Mouse (Mus musculus): Measurements from ENCODE around the gene Gm45021. TPM values are rescaled to one million over a fixed set of nuclear protein-coding genes. Genes with fewer than 3 reads are reported as not detected.
"Not testable (repeated sequence)": the region's sequence is repeated elsewhere in the genome, so short reads cannot be mapped to it uniquely, and the experiment has no call there.

Gm45021 gene
- polyA plus RNA-seq, 1 experiment from 2014 or later: not detected

DNA sequence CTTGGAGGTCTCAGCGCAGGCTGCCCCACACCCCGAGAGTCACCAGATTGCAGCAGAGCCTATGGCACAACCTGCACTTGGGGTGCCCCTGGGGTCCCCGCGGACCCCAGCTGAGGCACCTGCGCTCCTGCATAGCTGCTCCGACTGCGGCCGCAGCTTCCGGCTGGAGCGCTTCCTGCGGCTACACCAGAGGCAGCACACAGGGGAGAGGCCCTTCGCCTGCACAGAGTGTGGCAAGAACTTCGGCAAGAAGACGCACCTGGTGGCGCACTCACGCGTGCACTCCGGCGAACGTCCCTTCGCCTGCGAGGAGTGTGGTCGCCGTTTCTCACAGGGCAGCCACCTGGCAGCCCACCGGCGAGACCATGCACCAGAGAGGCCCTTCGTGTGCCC lies 7.8 kb downstream of the Gm45021 start:
- peaks cover 19% of the 10 kb centered on the region for H3K9me3 ChIP-seq
- H3K27ac ChIP-seq: no peak overlapping the region
- no peak for ATAC-seq
- no peak overlapping the region for H3K9ac ChIP-seq (replicated peaks)
- no peak overlapping the region for H3K4me3 ChIP-seq (replicated peaks)
- peaks cover 49% of the 10 kb centered on the region for H3K36me3 ChIP-seq
- H3K27me3 ChIP-seq: no peaks in the 10 kb centered on the region
- H3K4me1 ChIP-seq (replicated peaks): peaks cover 29% of the 10 kb centered on the region
- WGBS: 97% methylated on average over 27 of the region's 27 CpGs
- no peak overlapping the region for H3K4me2 ChIP-seq (replicated peaks)

DNA sequence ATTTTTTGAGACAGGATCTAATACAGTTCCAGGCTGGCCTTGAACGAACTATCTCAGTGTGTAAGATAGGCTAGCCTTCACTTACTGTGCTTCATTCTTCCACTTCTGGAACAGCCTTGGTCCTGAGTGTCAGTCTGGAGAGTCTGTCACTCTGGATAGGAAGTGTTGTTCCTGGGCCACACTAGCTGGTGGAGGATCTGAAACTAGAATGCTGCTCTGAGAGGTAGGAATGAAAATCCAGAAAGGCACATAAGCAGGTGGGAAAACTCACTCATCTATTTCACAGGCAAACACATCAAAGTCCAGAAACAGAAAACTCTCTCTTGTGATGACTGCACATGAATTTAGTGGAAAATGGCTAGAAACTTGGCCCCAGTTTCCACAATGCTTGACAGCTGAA lies 11.2 kb downstream of the Gm45021 start:
- peaks cover 47% of the 10 kb centered on the region for H3K36me3 ChIP-seq
- H3K9ac ChIP-seq (replicated peaks): no peak overlapping the region

DNA sequence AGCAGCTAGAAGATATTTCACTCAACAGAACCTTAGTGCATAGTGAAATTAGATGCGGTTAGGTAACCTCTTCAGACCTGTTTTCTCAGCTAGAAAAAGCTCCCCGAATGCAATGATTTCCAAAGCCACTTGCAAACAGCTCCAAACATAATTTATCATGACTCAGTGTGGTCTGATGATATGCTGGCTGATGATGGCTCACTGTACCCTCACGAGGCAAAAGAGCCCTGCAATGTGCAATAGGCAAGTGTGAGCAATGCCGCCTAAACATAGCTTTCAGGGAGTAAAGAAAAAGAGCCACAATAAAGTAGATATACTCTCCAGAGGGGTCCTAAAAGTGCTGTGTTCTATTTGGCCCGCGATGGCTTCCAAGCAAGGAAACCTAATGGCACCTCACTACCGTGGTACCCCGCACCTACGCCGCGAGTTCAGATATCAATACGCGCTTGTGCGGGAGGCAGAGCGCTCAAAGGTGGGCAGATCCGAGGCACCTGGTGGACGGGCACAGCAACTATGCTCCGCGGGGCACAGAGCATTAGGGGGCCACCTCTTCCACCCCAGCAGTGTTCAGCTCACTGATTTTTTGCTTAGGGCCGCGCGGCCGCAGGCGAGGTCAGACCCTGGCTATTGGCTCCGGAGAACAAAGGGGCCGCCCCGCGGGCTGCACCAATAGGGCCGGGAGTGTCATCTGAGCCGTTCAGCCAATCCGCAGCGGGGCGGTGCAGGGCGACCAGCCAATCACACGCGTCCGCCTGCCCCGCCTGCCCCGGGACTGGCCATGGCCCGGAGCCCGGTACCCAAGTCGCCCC lies 12.1 kb downstream of the Gm45021 start, which contains the start of gene Zfp775:
TSS of gene Zfp775 (plus strand) at position 793 of the 809 bp plus-strand sequence.
- peaks cover 14% of the 10 kb centered on the region for H3K9me3 ChIP-seq
- peak within 1 kb of the TSS; percentile 86 for H3K4me2 ChIP-seq (replicated peaks)
- peak; percentile 99 for ATAC-seq

More for the DNA sequence above, 11.2 kb downstream of the Gm45021 start:
- Histone ChIP-seq H3K27me3 (no peaks in the 10 kb centered on the region), H3K4me2 (replicated peaks) (no peak overlapping the region), H3K4me1 (replicated peaks) (peaks cover 22% of the 10 kb centered on the region), H3K4me3 (replicated peaks) (0 out of 2 replicates have a peak overlapping the region, but pooled peaks have one; percentile 80), H3K27ac (peak overlapping the region; percentile 92), H3K9me3 (peaks cover 19% of the 10 kb centered on the region)
- 95% methylated on average over 1 of the region's 1 CpGs for WGBS
- ATAC-seq: no peak

DNA sequence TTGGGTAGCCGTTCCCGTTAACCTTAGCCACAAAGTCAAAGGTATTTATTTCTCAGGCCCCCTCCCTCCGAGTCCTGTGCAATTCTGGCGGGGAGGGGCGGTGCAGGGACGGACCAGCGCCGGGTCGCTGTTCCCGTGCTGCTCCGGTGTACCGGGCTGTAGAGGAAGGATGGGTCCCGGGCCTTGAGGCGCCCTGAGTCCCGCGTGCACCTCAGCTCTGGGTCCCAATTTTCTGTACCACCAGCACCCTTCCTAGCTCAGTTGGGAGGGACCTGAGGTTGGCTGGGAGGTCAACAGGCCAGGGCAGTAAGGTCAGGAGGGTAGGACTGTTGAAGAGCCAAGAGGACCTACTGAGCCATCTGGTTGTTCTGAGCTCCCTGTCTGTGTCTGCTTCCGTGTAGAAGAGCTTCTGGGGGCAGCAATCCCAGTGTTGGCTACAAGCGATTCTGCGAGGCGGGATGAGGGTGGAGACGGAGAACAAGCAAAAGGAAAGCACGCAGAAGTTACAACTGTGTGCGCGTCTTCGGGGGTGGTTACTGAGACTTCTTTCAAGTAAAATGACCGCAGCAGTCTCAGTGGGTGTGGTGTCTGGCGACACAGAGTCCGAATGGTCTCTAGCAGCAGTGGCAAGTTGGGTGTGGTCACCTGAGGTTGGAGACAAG lies 12.8 kb downstream of the Gm45021 start:
- 2% methylated on average over 28 of the region's 28 CpGs for WGBS
- H3K27me3 ChIP-seq: no peaks in the 10 kb centered on the region
- H3K9ac ChIP-seq (replicated peaks): peak overlapping the region; percentile 91

More for the DNA sequence above, 12.1 kb downstream of the Gm45021 start, which contains the start of gene Zfp775:
- H3K27ac ChIP-seq: peak within 1 kb of the TSS; percentile 92
- peak within 1 kb of the TSS; percentile 91 for H3K9ac ChIP-seq (replicated peaks)
- no peaks in the 10 kb centered on the region for H3K27me3 ChIP-seq
- peak within 1 kb of the TSS; percentile 80 for H3K4me3 ChIP-seq (replicated peaks)
- H3K36me3 ChIP-seq: peaks cover 39% of the 10 kb centered on the region
- peaks cover 22% of the 10 kb centered on the region for H3K4me1 ChIP-seq (replicated peaks)
- WGBS: 4% methylated on average over 42 of the region's 42 CpGs

DNA sequence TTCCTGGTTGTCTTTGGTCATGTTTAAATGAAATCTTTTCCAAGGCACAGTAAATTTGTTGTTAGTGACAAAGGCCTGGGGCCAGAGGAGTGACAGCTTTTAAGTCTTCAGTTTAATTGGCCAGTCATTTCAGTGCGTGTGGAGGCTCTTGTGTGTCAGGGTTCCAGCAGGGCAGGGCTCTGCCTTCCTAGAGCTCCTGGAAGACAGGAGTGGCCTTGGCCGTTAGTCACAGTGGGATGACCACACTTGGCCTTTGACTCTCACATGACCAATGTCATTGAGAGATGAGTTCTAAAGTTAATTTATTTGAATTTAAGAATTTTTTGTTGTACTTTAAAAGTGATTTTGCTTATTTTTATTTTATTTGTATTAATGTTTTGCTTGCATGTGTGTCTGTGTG lies 18.7 kb downstream of the Gm45021 start:
- no peak for ATAC-seq
- 75% methylated on average over 2 of the region's 2 CpGs for WGBS
- no peaks in the 10 kb centered on the region for H3K9me3 ChIP-seq
- no peak overlapping the region for H3K4me2 ChIP-seq (replicated peaks)
- H3K9ac ChIP-seq (replicated peaks): no peak overlapping the region
- peaks cover 12% of the 10 kb centered on the region for H3K4me1 ChIP-seq (replicated peaks)
- H3K36me3 ChIP-seq: peaks cover 8% of the 10 kb centered on the region
- no peaks in the 10 kb centered on the region for H3K27me3 ChIP-seq
- no peak overlapping the region for H3K4me3 ChIP-seq (replicated peaks)
- H3K27ac ChIP-seq: no peak overlapping the region

More for the DNA sequence above, 12.8 kb downstream of the Gm45021 start:
- peak overlapping the region; percentile 86 for H3K4me2 ChIP-seq (replicated peaks)
- peak overlapping the region; percentile 92 for H3K27ac ChIP-seq
- peaks cover 31% of the 10 kb centered on the region for H3K36me3 ChIP-seq
- H3K9me3 ChIP-seq: peaks cover 8% of the 10 kb centered on the region
- H3K4me3 ChIP-seq (replicated peaks): peak overlapping the region; percentile 80
- H3K4me1 ChIP-seq (replicated peaks): peaks cover 22% of the 10 kb centered on the region
- ATAC-seq: peak; percentile 87

DNA sequence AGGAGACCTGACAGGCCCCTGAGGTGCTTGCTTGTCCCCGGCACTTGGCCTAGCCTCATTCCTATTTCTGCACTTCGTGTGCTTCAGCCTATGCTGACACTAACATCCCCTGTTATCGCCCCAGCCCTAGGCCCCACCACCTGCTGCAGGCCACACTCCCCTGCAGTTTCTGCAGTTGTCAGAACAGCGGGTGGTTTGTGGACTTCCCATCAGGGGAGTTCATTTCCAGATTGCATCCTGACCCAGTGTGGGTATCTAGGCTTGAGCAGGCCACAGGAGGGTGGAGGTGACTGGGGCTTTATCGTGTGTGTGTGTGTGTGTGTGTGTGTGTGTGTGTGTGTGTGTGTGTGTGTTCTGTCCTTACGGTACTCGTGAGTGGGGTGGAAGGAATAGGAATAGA lies 20.1 kb downstream of the Gm45021 start:
- Histone ChIP-seq H3K27me3 (no peaks in the 10 kb centered on the region), H3K9ac (replicated peaks) (no peak overlapping the region), H3K27ac (no peak overlapping the region), H3K4me2 (replicated peaks) (no peak overlapping the region), H3K4me1 (replicated peaks) (peaks cover 8% of the 10 kb centered on the region), H3K9me3 (no peaks in the 10 kb centered on the region), H3K4me3 (replicated peaks) (no peak overlapping the region), H3K36me3 (peaks cover 20% of the 10 kb centered on the region)
- 51% methylated on average over 5 of the region's 7 CpGs for WGBS
- no peak for ATAC-seq

DNA sequence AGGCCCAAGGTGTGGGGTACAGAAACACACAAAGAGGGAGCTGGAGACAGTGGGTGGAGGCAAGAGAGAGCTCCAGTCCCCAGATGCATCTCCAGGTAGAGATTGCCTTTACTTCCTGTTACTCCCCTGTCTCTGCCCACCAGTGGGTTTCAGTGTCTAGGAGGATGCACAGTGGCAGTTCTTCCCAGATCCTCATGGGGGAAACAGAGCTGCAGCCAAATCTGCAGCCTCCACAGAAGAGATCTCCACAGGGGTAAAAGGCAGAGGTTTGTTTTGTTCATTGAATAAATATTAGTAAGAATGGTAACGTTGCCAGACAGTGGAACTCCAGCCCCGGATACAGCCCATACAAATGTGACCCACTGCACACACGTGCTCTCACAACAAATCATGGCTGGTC lies 21.2 kb downstream of the Gm45021 start:
- Histone ChIP-seq H3K36me3 (peaks cover 29% of the 10 kb centered on the region), H3K27me3 (no peaks in the 10 kb centered on the region), H3K9me3 (no peaks in the 10 kb centered on the region), H3K9ac (replicated peaks) (no peak overlapping the region), H3K4me1 (replicated peaks) (peaks cover 8% of the 10 kb centered on the region), H3K4me2 (replicated peaks) (no peak overlapping the region), H3K27ac (no peak overlapping the region), H3K4me3 (replicated peaks) (no peak overlapping the region)
- 85% methylated on average over 3 of the region's 3 CpGs for WGBS
- ATAC-seq: no peak

DNA sequence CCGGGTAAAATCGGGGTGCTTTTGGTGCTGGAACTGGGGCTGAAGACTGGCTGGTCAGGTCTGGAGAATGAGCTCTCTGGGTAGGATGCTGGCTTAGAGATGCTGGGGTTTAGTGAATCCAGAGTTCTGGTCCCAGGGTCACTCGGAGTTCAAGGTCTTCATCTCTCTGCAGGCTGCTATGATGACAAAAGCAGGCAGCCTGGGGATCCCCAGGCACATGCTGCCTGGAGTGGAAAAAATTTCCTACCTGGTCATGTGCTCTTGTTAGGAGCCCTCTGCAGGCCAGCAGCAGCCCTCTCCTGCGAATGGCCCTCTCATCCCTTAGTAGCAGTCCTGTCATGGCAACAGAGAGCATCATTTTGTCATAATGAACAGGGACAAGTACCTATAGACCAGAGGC lies 24.1 kb downstream of the Gm45021 start:
- Histone ChIP-seq H3K4me2 (replicated peaks) (no peak overlapping the region), H3K27me3 (no peaks in the 10 kb centered on the region), H3K4me1 (replicated peaks) (peaks cover 8% of the 10 kb centered on the region), H3K36me3 (peaks cover 41% of the 10 kb centered on the region), H3K9me3 (no peaks in the 10 kb centered on the region), H3K9ac (replicated peaks) (no peak overlapping the region), H3K27ac (no peak overlapping the region), H3K4me3 (replicated peaks) (no peak overlapping the region)
- 91% methylated on average over 4 of the region's 4 CpGs for WGBS
- no peak for ATAC-seq

DNA sequence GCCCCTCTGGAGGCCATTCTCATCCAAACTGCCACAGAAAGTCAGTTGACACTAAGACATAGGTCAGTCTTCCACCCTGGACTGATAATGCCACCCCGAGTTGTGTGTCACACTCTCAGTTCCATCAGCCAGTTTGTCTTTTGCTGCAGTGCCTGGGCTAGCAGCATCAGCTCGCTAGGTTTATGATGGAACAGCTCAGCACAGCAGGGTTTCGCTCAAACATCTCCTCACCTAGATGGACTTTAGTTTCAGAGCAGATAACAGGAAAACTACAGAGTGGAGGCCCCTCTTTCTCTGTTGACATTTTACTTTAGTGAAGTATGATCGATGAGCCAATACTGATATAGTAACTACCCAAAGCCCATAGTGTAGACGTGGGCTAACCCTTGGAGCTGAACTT lies 25.3 kb downstream of the Gm45021 start:
- Histone ChIP-seq H3K36me3 (peaks cover 50% of the 10 kb centered on the region), H3K27me3 (no peaks in the 10 kb centered on the region), H3K9ac (replicated peaks) (no peak overlapping the region), H3K27ac (no peak overlapping the region), H3K4me3 (replicated peaks) (no peak overlapping the region), H3K4me1 (replicated peaks) (no peaks in the 10 kb centered on the region), H3K4me2 (replicated peaks) (no peak overlapping the region), H3K9me3 (no peaks in the 10 kb centered on the region)
- ATAC-seq: no peak
- 98% methylated on average over 5 of the region's 5 CpGs for WGBS

DNA sequence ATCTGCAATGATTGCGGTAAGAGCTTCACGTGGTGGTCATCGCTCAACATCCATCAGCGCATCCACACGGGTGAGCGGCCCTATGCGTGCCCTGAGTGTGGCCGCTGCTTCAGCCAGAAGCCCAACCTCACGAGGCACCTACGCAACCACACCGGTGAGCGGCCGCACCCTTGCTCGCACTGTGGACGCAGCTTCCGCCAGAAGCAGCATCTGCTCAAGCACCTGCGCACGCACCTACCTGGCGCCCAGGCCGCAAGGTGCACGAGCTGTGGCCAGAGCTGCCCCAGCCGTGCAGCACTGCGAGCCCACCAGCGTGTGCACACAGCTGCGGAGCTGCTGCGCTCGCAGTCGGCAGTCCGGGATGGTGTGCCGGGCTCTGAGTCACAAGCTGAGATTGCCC lies 30.6 kb downstream of the Gm45021 start:
- ATAC-seq: 0 out of 2 replicates have a peak, but pooled peaks have one; percentile 4
- Histone ChIP-seq H3K36me3 (peaks cover 49% of the 10 kb centered on the region), H3K9me3 (no peaks in the 10 kb centered on the region), H3K27ac (no peak overlapping the region), H3K9ac (replicated peaks) (no peak overlapping the region), H3K4me3 (replicated peaks) (no peak overlapping the region), H3K4me2 (replicated peaks) (no peak overlapping the region), H3K4me1 (replicated peaks) (no peaks in the 10 kb centered on the region), H3K27me3 (no peaks in the 10 kb centered on the region)
- 95% methylated on average over 30 of the region's 30 CpGs for WGBS

DNA sequence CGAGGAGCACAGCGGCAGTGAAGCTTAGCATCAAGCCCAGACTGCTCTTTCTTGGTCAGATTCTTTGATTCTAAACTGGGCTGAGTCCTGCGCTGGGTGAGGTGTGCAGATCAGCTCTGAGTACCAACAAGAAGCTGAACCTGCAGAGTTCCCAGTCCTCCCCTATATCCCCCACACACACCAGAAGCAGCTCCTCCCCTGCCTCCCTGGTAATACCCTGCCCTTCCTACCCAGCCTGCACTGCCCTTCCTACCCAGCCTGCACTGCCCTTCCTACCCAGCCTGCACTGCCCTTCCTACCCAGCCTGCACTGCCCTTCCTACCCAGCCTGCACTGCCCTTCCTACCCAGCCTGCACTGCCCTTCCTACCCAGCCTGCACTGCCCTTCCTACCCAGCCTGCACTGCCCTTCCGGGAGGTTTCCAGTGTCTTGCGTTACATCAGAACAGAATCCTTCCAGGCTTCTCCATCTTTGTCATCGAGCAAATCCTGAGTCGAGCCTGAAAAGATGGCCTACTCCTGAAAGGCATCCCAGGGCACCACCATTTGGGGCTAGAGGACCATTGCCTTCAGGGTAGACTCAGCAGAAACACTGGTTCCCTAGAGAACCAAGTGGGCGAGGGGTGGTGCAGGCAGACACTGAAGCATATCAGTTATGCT lies 32.9 kb downstream of the Gm45021 start:
- not testable (repeated sequence) for ATAC-seq; H3K27ac ChIP-seq; H3K9ac ChIP-seq (replicated peaks); H3K9me3 ChIP-seq; H3K4me2 ChIP-seq (replicated peaks); H3K4me3 ChIP-seq (replicated peaks)
- Histone ChIP-seq H3K27me3 (peaks cover 14% of the 10 kb centered on the region), H3K4me1 (replicated peaks) (peaks cover 11% of the 10 kb centered on the region), H3K36me3 (peaks cover 37% of the 10 kb centered on the region)
- 88% methylated on average over 8 of the region's 8 CpGs for WGBS

DNA sequence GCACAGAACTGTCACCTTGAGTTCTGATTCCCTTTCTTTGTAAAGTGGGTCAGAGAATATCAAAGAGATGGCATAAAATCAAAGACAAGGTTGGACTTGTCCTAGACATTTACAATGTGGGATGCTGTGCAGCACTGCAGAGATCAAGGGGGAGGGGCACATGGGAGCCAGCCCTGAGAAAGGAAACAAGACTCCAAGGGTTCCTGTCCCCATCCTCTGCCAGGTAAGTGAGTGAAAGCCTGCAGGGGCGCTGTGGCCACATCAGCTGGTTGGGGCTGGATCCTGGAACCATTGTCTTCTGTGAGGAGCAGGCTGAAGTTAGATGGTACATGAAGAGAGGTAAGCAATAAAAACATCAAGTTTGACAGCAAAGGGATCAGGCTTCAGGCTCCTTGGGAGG lies 34.0 kb downstream of the Gm45021 start:
- H3K27me3 ChIP-seq: peaks cover 26% of the 10 kb centered on the region
- peaks cover 14% of the 10 kb centered on the region for H3K4me1 ChIP-seq (replicated peaks)

More for the DNA sequence above, 34.0 kb downstream of the Gm45021 start:
- WGBS: 10% methylated on average over 1 of the region's 1 CpGs
- no peak for ATAC-seq
- H3K9me3 ChIP-seq: no peaks in the 10 kb centered on the region
- H3K4me2 ChIP-seq (replicated peaks): no peak overlapping the region
- H3K27ac ChIP-seq: no peak overlapping the region
- peaks cover 33% of the 10 kb centered on the region for H3K36me3 ChIP-seq
- H3K4me3 ChIP-seq (replicated peaks): no peak overlapping the region
- no peak overlapping the region for H3K9ac ChIP-seq (replicated peaks)
